Mouse (Mus musculus) testis, adult 2 months (tissue): Measurements from ENCODE around the gene Cdkn2c. TPM values are rescaled to one million over a fixed set of nuclear protein-coding genes. Genes with fewer than 3 reads are reported as not detected.

Experiments used
- H3K27ac ChIP-seq: fragments of 200-500 bp; 2 replicates; pipeline ENCODE4 v1.5.1; 2012; ENCODE audit warnings: low read depth, low read length; ENCODE audit not compliant: control insufficient read depth, insufficient read depth
- H3K27me3 ChIP-seq: fragments of 200-500 bp; 2 replicates; pipeline ENCODE4 v1.6.1; 2012; ENCODE audit warnings: mild to moderate bottlenecking, low read length, moderate library complexity; ENCODE audit not compliant: control insufficient read depth, insufficient read depth
- H3K36me3 ChIP-seq: fragments of 200-500 bp; 2 replicates; pipeline ENCODE4 v1.6.1; 2012; ENCODE audit warnings: mild to moderate bottlenecking, low read length; ENCODE audit not compliant: control insufficient read depth, insufficient read depth
- H3K4me1 ChIP-seq: fragments of 200-500 bp; 2 replicates; pipeline ENCODE4 v1.6.1; 2012; ENCODE audit warnings: low read length; ENCODE audit not compliant: control insufficient read depth, insufficient read depth
- H3K4me3 ChIP-seq: fragments of 200-500 bp; 2 replicates; pipeline ENCODE4 v1.5.1; 2012; ENCODE audit warnings: low read depth, mild to moderate bottlenecking, low read length, moderate library complexity, mixed read lengths; ENCODE audit not compliant: control insufficient read depth
- CTCF ChIP-seq: fragments of 200-500 bp; IDR thresholded peaks from 2 replicates; pipeline ENCODE4 v1.5.1; 2012; ENCODE audit warnings: low read depth, mild to moderate bottlenecking, inconsistent platforms, low read length, moderate library complexity; ENCODE audit not compliant: control insufficient read depth, insufficient read depth, insufficient replicate concordance
- POLR2A ChIP-seq: fragments of 200-500 bp; IDR thresholded peaks from 2 replicates; pipeline ENCODE4 v1.6.1; 2012; ENCODE audit warnings: low read depth, mild to moderate bottlenecking, inconsistent platforms, low read length, moderate library complexity; ENCODE audit not compliant: control insufficient read depth
- polyA plus RNA-seq: library from polyadenylated mRNA; depleted of rRNA; stranded (reverse); fragments of >200 nt; gene quantifications from 2 replicates; pipeline ENCODE4 v1.2.3, GENCODE M21; 2012; rRNA removed

Cdkn2c gene
- polyA plus RNA-seq, 1 experiment = 52.0 TPM

DNA sequence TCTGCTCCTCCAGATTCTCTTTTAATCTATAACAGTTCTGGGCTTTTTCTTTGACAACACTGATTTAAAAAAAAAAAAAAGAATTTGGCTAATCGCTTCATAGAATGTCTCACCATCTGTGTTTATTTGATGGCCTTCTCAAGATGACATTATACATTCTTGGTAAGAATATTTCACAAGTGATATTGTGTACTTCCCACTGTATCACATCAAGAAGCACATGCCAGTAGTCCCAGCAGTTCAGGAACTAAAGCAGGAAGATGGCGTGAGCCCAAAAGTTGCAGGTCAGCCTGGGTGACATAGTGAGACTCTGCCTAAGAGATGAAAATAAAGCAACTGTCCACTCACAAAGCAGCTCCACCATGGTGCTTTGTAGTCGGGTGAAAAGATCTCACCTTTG, 25.5 kb downstream of the Cdkn2c start:
- H3K27ac ChIP-seq = no peak overlapping the region
- TF ChIP-seq CTCF = no peak
- no peak for TF ChIP-seq POLR2A
- no peak overlapping the region for H3K4me3 ChIP-seq
- H3K36me3 ChIP-seq = no peaks in the 10 kb centered on the region
- H3K27me3 ChIP-seq = no peaks in the 10 kb centered on the region
- H3K4me1 ChIP-seq = 0 out of 2 replicates have a peak, but pooled peaks cover 2% of the 10 kb centered on the region

GRCm38 (mm10) chr4:109640141-109640540, 26.8 kb downstream of the Cdkn2c start:
- H3K27me3 ChIP-seq = no peaks in the 10 kb centered on the region
- no peaks in the 10 kb centered on the region for H3K36me3 ChIP-seq
- 0 out of 2 replicates have a peak, but pooled peaks cover 2% of the 10 kb centered on the region for H3K4me1 ChIP-seq
- H3K4me3 ChIP-seq = no peak overlapping the region
- H3K27ac ChIP-seq = no peak overlapping the region
- TF ChIP-seq CTCF = no peak
- TF ChIP-seq POLR2A = no peak

- H3K4me3 ChIP-seq = no peak overlapping the region
- TF ChIP-seq CTCF (no peak), POLR2A (no peak)
- H3K27me3 ChIP-seq = no peaks in the 10 kb centered on the region
- H3K4me1 ChIP-seq = 0 out of 2 replicates have a peak, but pooled peaks cover 2% of the 10 kb centered on the region
- H3K36me3 ChIP-seq = no peaks in the 10 kb centered on the region
- no peak overlapping the region for H3K27ac ChIP-seq
Measured at GRCm38 (mm10) chr4:109639356-109639755, 27.6 kb downstream of the Cdkn2c start.

GRCm38 (mm10) chr4:109634971-109635370, 32.0 kb downstream of the Cdkn2c start:
- H3K36me3 ChIP-seq = no peaks in the 10 kb centered on the region

DNA sequence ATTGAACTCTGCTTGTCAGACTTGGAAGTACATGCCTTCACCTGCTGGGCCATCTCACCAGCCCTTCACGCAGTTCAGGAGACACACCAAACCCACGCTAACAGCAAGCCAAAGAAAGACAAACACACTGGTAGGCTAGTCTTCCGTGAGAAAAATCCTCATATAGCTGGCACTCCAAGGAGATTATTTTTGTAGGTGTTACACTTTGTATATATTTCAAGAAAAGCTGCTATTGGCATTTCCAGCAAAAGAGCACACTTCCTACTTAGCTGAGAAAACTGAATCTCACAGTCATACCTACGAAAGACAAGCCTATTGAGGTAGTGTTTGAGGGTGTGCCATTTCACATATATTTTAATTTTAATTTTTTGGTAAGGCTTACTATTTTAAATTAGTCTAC, 36.0 kb downstream of the Cdkn2c start:
- no peaks in the 10 kb centered on the region for H3K27me3 ChIP-seq
- no peak for TF ChIP-seq POLR2A
- no peak for TF ChIP-seq CTCF
- H3K4me1 ChIP-seq = no peaks in the 10 kb centered on the region
- no peak overlapping the region for H3K27ac ChIP-seq
- no peak overlapping the region for H3K4me3 ChIP-seq
- H3K36me3 ChIP-seq = no peaks in the 10 kb centered on the region

More at GRCm38 (mm10) chr4:109634971-109635370, 32.0 kb downstream of the Cdkn2c start:
- H3K27ac ChIP-seq = no peak overlapping the region
- H3K27me3 ChIP-seq = no peaks in the 10 kb centered on the region
- no peak overlapping the region for H3K4me3 ChIP-seq
- no peaks in the 10 kb centered on the region for H3K4me1 ChIP-seq
- no peak for TF ChIP-seq CTCF
- TF ChIP-seq POLR2A = no peak

DNA sequence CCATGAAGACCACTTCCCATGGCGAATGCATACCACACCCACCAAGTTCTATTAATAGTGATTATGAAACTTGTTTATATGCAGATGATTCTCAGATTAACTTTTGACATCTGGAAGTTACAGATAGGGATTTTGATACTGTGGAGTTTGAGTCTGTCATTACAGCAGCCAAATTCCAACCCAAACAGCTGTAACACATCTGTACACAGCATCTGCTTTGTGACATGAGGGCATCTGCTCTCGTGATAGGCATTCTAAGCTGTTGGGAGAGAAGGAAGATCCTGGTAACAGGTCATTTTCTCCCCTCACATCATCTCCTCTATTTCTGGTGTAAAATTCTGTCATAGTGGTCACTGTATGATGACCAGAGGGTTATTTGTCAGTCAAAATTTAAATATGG, 36.8 kb downstream of the Cdkn2c start:
- TF ChIP-seq CTCF (no peak), POLR2A (no peak)
- H3K4me1 ChIP-seq = no peaks in the 10 kb centered on the region
- H3K36me3 ChIP-seq = no peaks in the 10 kb centered on the region
- no peaks in the 10 kb centered on the region for H3K27me3 ChIP-seq
- H3K4me3 ChIP-seq = no peak overlapping the region
- H3K27ac ChIP-seq = no peak overlapping the region

GRCm38 (mm10) chr4:109612596-109612995, 54.4 kb downstream of the Cdkn2c start:
- Histone ChIP-seq H3K27me3 (no peaks in the 10 kb centered on the region), H3K4me1 (no peaks in the 10 kb centered on the region), H3K4me3 (no peak overlapping the region), H3K36me3 (no peaks in the 10 kb centered on the region), H3K27ac (no peak overlapping the region)
- no peak for TF ChIP-seq POLR2A
- no peak for TF ChIP-seq CTCF

Other genes starting within 250 kb of the Cdkn2c start
- 43.0 and 44.2 TPM in 2 replicates for gene Rnf11, start 182.5 kb downstream of the Cdkn2c start, polyA plus RNA-seq
- gene 4930522H14Rik, start 135.9 kb downstream of the Cdkn2c start, polyA plus RNA-seq = 20.0 and 26.3 TPM in 2 replicates
- gene Faf1, start 9.4 kb upstream of the Cdkn2c start, polyA plus RNA-seq = 17.9 and 18.0 TPM in 2 replicates